Mouse (Mus musculus) olfactory bulb, adult 2 months (tissue): ENCODE measurements at regions not wholly inside any gene's neighbourhood (a gene's known extent, or its start where the extent isn't known, plus 50 kb on each side); places are given as distances from the start of the nearest gene placed in this dataset.

Experiments used
- H3K27ac ChIP-seq: fragments of 200-500 bp; 2 replicates; pipeline ENCODE4 v1.5.1; 2012; ENCODE audit warnings: low read depth, low read length; ENCODE audit not compliant: insufficient read depth
- H3K4me1 ChIP-seq: fragments of 200-500 bp; 2 replicates; pipeline ENCODE4 v1.6.1; 2012; ENCODE audit warnings: low read length; ENCODE audit not compliant: control insufficient read depth, insufficient read depth
- H3K4me3 ChIP-seq: fragments of 200-500 bp; 2 replicates; pipeline ENCODE4 v1.5.1; 2012; ENCODE audit warnings: mild to moderate bottlenecking, low read depth, low read length, moderate library complexity; ENCODE audit not compliant: insufficient read depth
- CTCF ChIP-seq: fragments of 200-500 bp; IDR thresholded peaks from 2 replicates; pipeline ENCODE4 v1.5.1; 2012; ENCODE audit warnings: low read depth, mild to moderate bottlenecking, low read length, moderate library complexity; ENCODE audit not compliant: insufficient read depth
- POLR2A ChIP-seq: fragments of 200-500 bp; IDR thresholded peaks from 2 replicates; pipeline ENCODE4 v1.6.1; 2012; ENCODE audit warnings: mild to moderate bottlenecking, low read depth, low read length, moderate library complexity; ENCODE audit not compliant: insufficient read depth
- WGBS: fragments of 180-500 bp; shearing (Covaris S2); methylation state at CpG from one replicate; pipeline ENCODE4 v1.1.7; 2018; 5-methylcytosine and 5-hydroxymethylcytosine counted together

DNA sequence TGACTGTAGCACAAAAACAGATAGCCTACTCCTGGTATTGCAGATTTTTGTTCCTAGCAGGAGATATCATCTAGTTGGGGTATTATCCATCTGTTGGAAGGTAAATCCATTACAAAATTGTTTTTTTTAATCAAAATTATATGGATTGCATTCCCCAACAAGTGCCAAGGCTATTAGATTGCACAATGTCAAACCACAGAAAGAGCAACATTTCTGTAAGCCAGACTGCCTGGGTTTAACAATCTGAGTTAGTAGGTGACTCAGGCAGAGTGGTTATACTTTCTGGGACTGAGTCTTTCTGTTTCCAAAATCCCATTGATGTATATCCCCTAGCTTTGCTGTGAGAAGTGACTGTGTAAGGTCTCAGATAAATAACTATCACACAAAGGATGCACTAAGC lies 155.0 kb downstream of the Cxcl12 start:
- Histone ChIP-seq H3K4me1 (peaks cover 4% of the 10 kb centered on the region; the same call in 1 of the 2 replicates), H3K4me3 (no peak overlapping the region), H3K27ac (no peak overlapping the region)
- TF ChIP-seq CTCF (no peak), POLR2A (no peak)

DNA sequence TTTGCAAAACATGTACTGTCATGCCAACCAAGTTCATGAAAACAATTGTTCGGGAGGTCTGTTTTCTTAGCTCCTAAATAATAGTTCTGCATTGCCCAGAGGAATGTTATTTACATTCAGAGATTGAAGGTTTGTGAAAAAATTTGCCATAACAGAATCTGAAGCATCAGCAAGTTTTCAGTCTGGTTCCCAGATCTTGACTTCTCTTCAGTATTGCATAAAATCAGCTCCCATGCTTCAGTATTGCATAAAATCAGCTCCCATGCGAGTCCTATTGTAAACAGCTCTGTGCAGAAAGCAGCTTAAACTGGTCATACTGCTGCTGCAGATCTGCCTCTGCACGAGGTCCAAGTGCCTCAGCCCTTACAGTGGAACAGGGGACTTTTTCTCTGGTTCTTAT lies 155.5 kb downstream of the Cxcl12 start:
- H3K4me3 ChIP-seq, result no peak overlapping the region
- no peak overlapping the region for H3K27ac ChIP-seq
- H3K4me1 ChIP-seq, result peaks cover 4% of the 10 kb centered on the region; the same call in 1 of the 2 replicates
- 81% methylated on average over 3 of the region's 3 CpGs for WGBS
- no peak for TF ChIP-seq CTCF
- no peak for TF ChIP-seq POLR2A

DNA sequence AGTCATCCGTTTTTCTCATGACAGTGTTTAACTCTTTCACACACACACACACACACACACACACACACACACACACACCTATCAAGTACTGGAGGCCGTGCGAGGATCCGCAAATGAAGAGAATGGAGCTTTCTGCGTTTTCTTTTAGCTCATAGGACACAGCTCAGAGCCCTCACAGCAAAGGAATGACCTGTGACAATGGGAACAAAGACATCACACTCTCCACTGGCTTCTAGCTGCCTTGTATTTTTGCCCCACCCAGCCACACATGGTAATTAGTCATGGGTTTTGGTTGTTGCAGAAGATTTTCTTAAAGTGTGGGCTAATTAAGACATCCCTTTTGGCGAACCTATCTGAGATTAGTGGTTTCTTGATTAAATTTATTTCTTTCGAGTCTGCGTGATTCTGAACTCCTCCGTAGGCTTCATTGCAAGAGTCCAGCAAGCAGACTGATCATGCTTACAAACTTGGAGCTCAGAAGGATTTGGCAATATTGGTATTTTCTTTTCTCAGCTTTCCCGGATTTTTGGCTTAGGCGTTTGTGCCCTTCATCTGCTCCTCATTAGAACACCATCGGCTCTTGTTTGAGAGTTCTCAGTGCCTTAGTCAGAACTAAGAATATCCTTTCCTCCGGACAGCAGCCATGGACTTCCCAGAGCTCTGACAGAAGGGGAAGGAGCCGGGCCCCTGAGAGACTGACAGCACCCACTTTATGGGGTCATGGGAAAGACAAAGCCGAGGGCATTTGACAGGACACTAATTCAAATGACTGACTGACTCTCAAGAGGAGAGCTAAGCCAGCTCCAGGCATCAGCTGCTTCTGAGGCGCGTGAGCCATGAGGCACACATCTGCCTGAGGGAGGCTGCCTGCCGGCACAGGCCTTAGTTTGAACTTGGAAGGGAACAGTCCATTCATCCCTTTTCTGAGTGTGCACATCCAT lies 158.8 kb downstream of the Cxcl12 start:
- Histone ChIP-seq H3K4me1 (peaks cover 4% of the 10 kb centered on the region; the same call in 1 of the 2 replicates), H3K4me3 (no peak overlapping the region)
- 60% methylated on average over 18 of the region's 18 CpGs for WGBS

DNA sequence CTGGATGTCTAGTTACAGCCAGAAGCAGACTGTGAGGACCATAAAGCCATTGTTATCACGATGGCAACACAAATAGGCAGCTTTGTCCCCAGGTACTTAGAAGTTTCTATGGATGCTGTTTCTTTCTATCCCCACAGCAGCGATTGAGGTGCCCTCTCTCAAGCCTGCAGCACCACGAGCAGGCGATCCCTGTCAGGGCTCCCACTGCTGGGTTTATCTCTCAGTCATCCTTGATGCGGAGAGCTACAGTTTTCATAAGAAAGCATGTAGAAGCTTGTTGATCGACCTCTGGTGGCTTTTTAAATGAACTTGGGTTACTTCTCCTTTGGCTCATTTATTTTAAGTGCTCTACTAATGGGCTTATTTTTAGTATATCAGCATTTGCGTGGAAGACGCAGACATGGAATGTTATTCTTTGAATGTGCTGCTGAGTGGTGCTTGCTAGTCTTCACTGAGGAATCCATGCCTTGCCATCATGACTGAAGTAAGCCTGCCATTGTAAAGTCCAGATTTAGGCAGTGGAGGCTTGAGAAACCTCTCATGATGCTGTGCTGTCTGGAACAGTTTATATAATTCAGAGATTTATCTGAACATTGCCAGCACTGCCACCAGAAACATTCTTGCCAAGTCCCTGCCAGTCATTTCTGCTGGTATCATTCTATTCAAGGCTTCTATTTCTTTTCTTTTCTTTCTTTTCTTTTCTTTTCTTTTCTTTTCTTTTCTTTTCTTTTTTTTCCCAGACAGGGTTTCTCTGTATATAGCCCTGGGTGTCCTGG lies 161.0 kb downstream of the Cxcl12 start:
- 62% methylated on average over 8 of the region's 8 CpGs for WGBS
- Histone ChIP-seq H3K4me3 (no peak overlapping the region), H3K4me1 (peaks cover 6% of the 10 kb centered on the region), H3K27ac (no peak overlapping the region)
- TF ChIP-seq POLR2A (no peak), CTCF (no peak)

More for the DNA sequence above, 158.8 kb downstream of the Cxcl12 start:
- no peak for TF ChIP-seq POLR2A
- no peak overlapping the region for H3K27ac ChIP-seq

DNA sequence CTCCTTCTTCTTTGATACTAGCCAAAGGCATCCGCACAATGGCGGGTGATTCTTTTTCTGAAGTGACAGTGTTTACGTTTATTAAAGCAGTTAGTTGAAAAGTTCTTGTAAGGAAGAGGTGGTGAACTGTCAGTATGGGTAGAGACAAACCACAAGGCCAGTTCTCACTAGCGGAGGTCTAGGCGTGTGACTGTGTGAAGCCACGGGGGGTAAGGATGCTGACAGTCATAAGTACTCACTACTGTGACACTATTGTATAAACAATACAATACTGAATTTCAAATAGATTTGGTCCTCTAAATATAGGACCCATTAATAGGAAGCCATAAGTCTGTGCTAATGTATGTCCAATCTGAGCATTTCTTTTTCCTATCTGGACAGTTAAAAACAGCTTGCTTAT lies 161.9 kb downstream of the Cxcl12 start:
- WGBS, result 91% methylated on average over 6 of the region's 6 CpGs
- peaks cover 6% of the 10 kb centered on the region for H3K4me1 ChIP-seq
- TF ChIP-seq CTCF (no peak), POLR2A (no peak)
- no peak overlapping the region for H3K4me3 ChIP-seq
- no peak overlapping the region for H3K27ac ChIP-seq

DNA sequence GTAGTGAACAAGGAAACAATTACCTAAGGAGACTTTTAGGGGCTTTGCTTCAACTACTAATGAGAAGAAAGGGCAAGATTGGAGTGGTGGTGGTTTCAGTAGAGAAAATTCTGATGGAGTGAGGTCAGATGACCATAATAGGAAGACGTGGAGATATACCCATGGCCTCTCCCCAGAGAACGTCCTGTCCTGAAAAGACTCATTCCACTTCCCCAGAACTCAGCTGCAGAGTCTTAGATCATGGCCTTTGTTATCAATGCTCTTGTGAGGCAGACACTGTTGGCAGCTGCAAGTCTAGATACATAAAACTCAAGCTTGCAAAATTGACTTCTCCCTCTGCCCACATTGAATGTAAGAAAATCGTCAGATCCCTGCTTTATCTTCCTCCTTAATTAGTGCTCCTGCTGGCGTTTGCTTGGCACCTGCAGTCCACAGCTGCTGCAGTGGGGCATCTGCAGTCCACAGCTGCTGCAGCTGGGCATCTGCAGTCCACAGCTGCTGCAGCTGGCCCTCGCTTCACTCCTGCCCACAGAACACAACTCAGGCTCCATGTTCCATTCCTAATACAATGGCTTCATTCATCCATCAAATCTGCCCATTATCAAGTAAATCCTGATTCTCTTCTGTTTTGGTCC lies 162.5 kb downstream of the Cxcl12 start:
- Histone ChIP-seq H3K4me3 (no peak overlapping the region), H3K27ac (no peak overlapping the region), H3K4me1 (peaks cover 6% of the 10 kb centered on the region)
- 41% methylated on average over 5 of the region's 5 CpGs for WGBS
- TF ChIP-seq POLR2A (no peak), CTCF (no peak)

DNA sequence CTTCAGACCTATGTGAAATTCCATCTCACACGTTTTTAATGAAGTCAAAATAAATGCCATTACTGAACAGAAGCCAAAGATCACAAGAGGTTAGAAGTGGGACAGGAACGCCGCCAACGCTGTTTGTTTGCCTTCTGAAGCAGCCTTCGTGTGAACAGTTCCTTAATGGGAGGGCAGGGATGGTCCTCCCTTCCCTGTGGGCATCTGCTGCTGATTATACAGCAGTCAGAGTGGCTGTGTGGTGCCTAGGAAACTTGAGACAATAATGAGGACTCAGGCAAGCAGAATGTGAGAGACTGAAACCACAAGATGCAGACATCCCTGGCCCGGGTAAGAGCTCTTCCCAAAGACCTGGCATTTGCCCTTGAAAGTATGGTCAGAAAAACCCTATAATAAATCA lies 164.3 kb downstream of the Cxcl12 start:
- H3K4me3 ChIP-seq, result no peak overlapping the region
- 48% methylated on average over 6 of the region's 6 CpGs for WGBS
- peaks cover 3% of the 10 kb centered on the region for H3K4me1 ChIP-seq
- no peak overlapping the region for H3K27ac ChIP-seq
- TF ChIP-seq CTCF (no peak), POLR2A (no peak)

DNA sequence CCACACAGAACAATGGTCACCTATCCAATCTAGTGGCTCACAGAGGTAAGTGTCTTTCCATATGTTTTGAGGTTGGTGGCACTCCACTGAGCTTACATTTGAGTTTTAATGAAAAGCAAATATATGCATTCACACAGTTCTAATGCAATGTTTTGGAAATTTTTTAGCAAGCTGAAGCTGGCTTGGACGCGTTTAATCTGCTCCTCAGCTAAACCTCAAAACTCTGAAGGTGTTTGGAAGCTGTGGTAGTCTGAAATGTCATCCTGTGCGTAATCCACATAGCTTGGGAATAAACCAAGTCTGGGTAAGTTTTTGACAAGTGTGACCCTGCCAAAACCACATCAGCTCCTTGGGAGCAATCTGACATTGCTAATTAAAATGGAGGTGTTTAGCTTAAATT lies 173.8 kb downstream of the Cxcl12 start:
- H3K4me3 ChIP-seq, result no peak overlapping the region
- H3K4me1 ChIP-seq, result no peaks in the 10 kb centered on the region
- 94% methylated on average over 3 of the region's 3 CpGs for WGBS
- TF ChIP-seq POLR2A (no peak), CTCF (no peak)
- H3K27ac ChIP-seq, result no peak overlapping the region

DNA sequence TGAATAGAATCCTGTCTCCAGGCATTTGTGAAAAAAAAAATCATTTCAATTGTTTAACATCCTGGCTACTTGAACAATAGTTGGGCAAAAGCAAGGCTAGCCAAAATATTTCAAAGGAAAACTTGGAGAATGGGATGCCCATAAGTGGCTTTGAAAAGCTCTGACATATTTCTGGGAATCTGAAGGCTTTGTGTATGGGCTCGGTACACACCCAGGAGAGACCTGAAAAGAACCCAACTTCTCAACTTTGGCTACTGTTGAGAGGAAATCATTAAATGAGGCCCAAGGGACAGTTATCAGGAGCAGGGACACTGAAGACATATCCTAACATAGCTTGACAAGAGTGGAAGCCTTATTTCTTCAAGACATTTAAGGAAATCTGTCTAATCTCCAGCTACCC lies 179.0 kb downstream of the Cxcl12 start:
- Histone ChIP-seq H3K4me3 (no peak overlapping the region), H3K27ac (no peak overlapping the region), H3K4me1 (no peaks in the 10 kb centered on the region)
- TF ChIP-seq CTCF (no peak), POLR2A (no peak)
- WGBS, result 88% methylated on average over 1 of the region's 1 CpGs
